Mouse (Mus musculus) myocyte (in vitro differentiated cells): Measurements from ENCODE around the gene Brd3os. TPM values are rescaled to one million over a fixed set of nuclear protein-coding genes. Genes with fewer than 3 reads are reported as not detected.
A peak's percentile ranks its signal among the peaks of the same experiment; 100 is the strongest.

Experiments used
- H3K27me3 ChIP-seq: one replicate; pipeline ENCODE4 v1.6.1; 2011; ENCODE audit not compliant: control insufficient read depth, insufficient read depth, insufficient read length
- H3K36me3 ChIP-seq: one replicate; pipeline ENCODE4 v1.6.1; 2011; ENCODE audit not compliant: control insufficient read depth, insufficient read depth
- H3K4me2 ChIP-seq: one replicate; pipeline ENCODE4 v1.6.1; 2011; ENCODE audit warnings: low read depth, control low read depth
- H3K4me3 ChIP-seq: one replicate; pipeline ENCODE4 v1.5.1; 2011; ENCODE audit warnings: mild to moderate bottlenecking, control low read depth, moderate library complexity
- H3K79me2 ChIP-seq: one replicate; pipeline ENCODE4 v1.6.1; 2011; ENCODE audit not compliant: control insufficient read depth, insufficient read depth
- H3ac ChIP-seq: one replicate; pipeline ENCODE4 v1.6.1; 2011; ENCODE audit not compliant: control insufficient read depth, insufficient read length
- CEBPB ChIP-seq: IDR thresholded peaks from 2 replicates; pipeline ENCODE4 v1.6.1; 2011; ENCODE audit warnings: mild to moderate bottlenecking, moderate library complexity; ENCODE audit not compliant: poor library complexity, insufficient read depth, severe bottlenecking
- E2F4 ChIP-seq: IDR thresholded peaks from one replicate; pipeline ENCODE4 v1.6.1; 2011; ENCODE audit warnings: mild to moderate bottlenecking, control low read depth, moderate library complexity; ENCODE audit not compliant: insufficient read depth
- MAX ChIP-seq: IDR thresholded peaks from one replicate; pipeline ENCODE4 v1.6.1; 2011; ENCODE audit warnings: low read depth, mild to moderate bottlenecking, control low read depth
- MYOD1 ChIP-seq, 3 experiments: IDR thresholded peaks; one replicate each; pipeline ENCODE4 v1.6.1; 2011; ENCODE audit warnings: control low read depth in 2 of 3, low read depth in 2 of 3, mild to moderate bottlenecking in 2 of 3, moderate library complexity in 1 of 3; ENCODE audit not compliant: insufficient read length in 2 of 3, control insufficient read depth in 1 of 3
- MYOG ChIP-seq, 3 experiments: IDR thresholded peaks; one replicate each; pipeline ENCODE4 v1.6.1; 2011; ENCODE audit warnings: control low read depth in 2 of 3, low read depth in 2 of 3, mild to moderate bottlenecking in 2 of 3; ENCODE audit not compliant: insufficient read length in 2 of 3, control insufficient read depth in 1 of 3, insufficient read depth in 1 of 3
- POLR2A ChIP-seq: IDR thresholded peaks from one replicate; pipeline ENCODE4 v1.6.1; 2011; ENCODE audit warnings: low read depth, mild to moderate bottlenecking, control low read depth, moderate library complexity; ENCODE audit not compliant: insufficient read length
- POLR2AphosphoS2 ChIP-seq: IDR thresholded peaks from one replicate; pipeline ENCODE4 v1.6.1; 2011; ENCODE audit warnings: low read depth, control low read depth; ENCODE audit not compliant: insufficient read length
- REST ChIP-seq: IDR thresholded peaks from one replicate; pipeline ENCODE4 v1.6.1; 2011; ENCODE audit warnings: mild to moderate bottlenecking, control low read depth, moderate library complexity; ENCODE audit not compliant: insufficient read depth, insufficient read length
- SRF ChIP-seq: IDR thresholded peaks from one replicate; pipeline ENCODE4 v1.6.1; 2011; ENCODE audit warnings: low read depth; ENCODE audit not compliant: control insufficient read depth, insufficient read length
- TCF12 ChIP-seq: IDR thresholded peaks from one replicate; pipeline ENCODE4 v1.6.1; 2011; ENCODE audit warnings: mild to moderate bottlenecking, control low read depth; ENCODE audit not compliant: poor library complexity, insufficient read depth, severe bottlenecking
- TCF3 ChIP-seq: IDR thresholded peaks from one replicate; pipeline ENCODE4 v1.6.1; 2011; ENCODE audit warnings: low read depth, control low read depth; ENCODE audit not compliant: insufficient read length
- USF1 ChIP-seq: IDR thresholded peaks from one replicate; pipeline ENCODE4 v1.6.1; 2011; ENCODE audit warnings: low read depth, mild to moderate bottlenecking, control low read depth, moderate library complexity
- polyA plus RNA-seq: library from polyadenylated mRNA; unstranded; fragments of >200 nt; fragmentation: generic; extraction: Trizol; gene quantifications from one replicate; pipeline ENCODE4 v1.2.1, GENCODE M21; 2012; ENCODE audit warnings: missing spikeins

The Brd3os gene
- 28.7 TPM for polyA plus RNA-seq

GRCm38 (mm10) chr2:27441767-27442707, at the start of gene Brd3os:
Gene Brd3os, plus strand, starts transcription at chr2:27442324.
- H3K4me3 ChIP-seq = peak within 1 kb of the TSS; percentile 71
- TF ChIP-seq MYOG (IDR thresholded peaks at IDR 0.05; ENCODE audit: control insufficient read depth in 1 of 3, insufficient read depth in 1 of 3, insufficient read length in 2 of 3, low read depth in 2 of 3) (peak in 2 of 3 experiments; percentile 20 to 54), E2F4 (no peak), POLR2A (peak; percentile 58), USF1 (no peak), MYOD1 (IDR thresholded peaks at IDR 0.05; ENCODE audit: control insufficient read depth in 1 of 3, insufficient read length in 2 of 3, low read depth in 2 of 3) (peak in 2 of 3 experiments; percentile 44 to 78), REST (no peak), TCF12 (no peak), POLR2AphosphoS2 (peak; percentile 41), TCF3 (no peak), CEBPB (no peak), SRF (peak; percentile 85), MAX (no peak)

GRCm38 (mm10) chr2:27394158-27394832, 47.8 kb upstream of the Brd3os start:
- Histone ChIP-seq H3K79me2 (peaks cover under 1% of the 10 kb centered on the region), H3K4me2 (no peak overlapping the region), H3K27me3 (no peaks in the 10 kb centered on the region), H3K4me3 (no peak overlapping the region), H3K36me3 (no peaks in the 10 kb centered on the region), H3ac (no peak overlapping the region)
- TF ChIP-seq E2F4 = no peak
- no peak for TF ChIP-seq MAX

More at GRCm38 (mm10) chr2:27441767-27442707, at the start of gene Brd3os:
- H3K4me2 ChIP-seq = peak within 1 kb of the TSS; percentile 80
- peak within 1 kb of the TSS; percentile 94 for H3ac ChIP-seq
- no peaks in the 10 kb centered on the region for H3K79me2 ChIP-seq
- no peaks in the 10 kb centered on the region for H3K27me3 ChIP-seq
- no peaks in the 10 kb centered on the region for H3K36me3 ChIP-seq

GRCm38 (mm10) chr2:27396656-27397440, 45.3 kb upstream of the Brd3os start:
- no peaks in the 10 kb centered on the region for H3K36me3 ChIP-seq
- no peak overlapping the region for H3K4me2 ChIP-seq
- TF ChIP-seq POLR2AphosphoS2 (no peak), MAX (no peak), CEBPB (no peak), E2F4 (no peak), SRF (no peak), USF1 (no peak), TCF3 (no peak), REST (no peak), POLR2A (no peak), MYOD1 (IDR thresholded peaks at IDR 0.05; ENCODE audit: control insufficient read depth in 1 of 3, insufficient read length in 2 of 3, low read depth in 2 of 3) (no peak), MYOG (IDR thresholded peaks at IDR 0.05; ENCODE audit: control insufficient read depth in 1 of 3, insufficient read depth in 1 of 3, insufficient read length in 2 of 3, low read depth in 2 of 3) (no peak)
- H3ac ChIP-seq = no peak overlapping the region
- no peaks in the 10 kb centered on the region for H3K27me3 ChIP-seq
- peaks cover 4% of the 10 kb centered on the region for H3K79me2 ChIP-seq
- no peak overlapping the region for H3K4me3 ChIP-seq

- Histone ChIP-seq H3K4me2 (no peak overlapping the region), H3K79me2 (peaks cover 14% of the 10 kb centered on the region), H3K4me3 (no peak overlapping the region), H3K36me3 (no peaks in the 10 kb centered on the region), H3K27me3 (no peaks in the 10 kb centered on the region), H3ac (no peak overlapping the region)
- TF ChIP-seq MYOD1 (IDR thresholded peaks at IDR 0.05; ENCODE audit: control insufficient read depth in 1 of 3, insufficient read length in 2 of 3, low read depth in 2 of 3) (no peak), POLR2A (no peak), SRF (no peak), USF1 (no peak), CEBPB (no peak), MAX (no peak), E2F4 (no peak), REST (no peak), TCF3 (no peak), TCF12 (no peak), POLR2AphosphoS2 (no peak), MYOG (IDR thresholded peaks at IDR 0.05; ENCODE audit: control insufficient read depth in 1 of 3, insufficient read depth in 1 of 3, insufficient read length in 2 of 3, low read depth in 2 of 3) (no peak)
These were observed 42.0 kb upstream of the Brd3os start for GRCm38 (mm10) chr2:27400083-27400482.
